Mouse (Mus musculus) small intestine, adult 2 months (tissue): Measurements from ENCODE around the gene Ppp1r18. TPM values are rescaled to one million over a fixed set of nuclear protein-coding genes. Genes with fewer than 3 reads are reported as not detected.

ENCODE experiments used
- H3K27ac ChIP-seq: fragments of 200-500 bp; 2 replicates; pipeline ENCODE4 v1.5.1; 2012; ENCODE audit warnings: low read depth, low read length, control low read depth, inconsistent platforms; ENCODE audit not compliant: insufficient read depth
- H3K27me3 ChIP-seq: fragments of 200-500 bp; 2 replicates; pipeline ENCODE4 v1.6.1; 2012; ENCODE audit warnings: mild to moderate bottlenecking, moderate library complexity, low read length, inconsistent platforms; ENCODE audit not compliant: control insufficient read depth, insufficient read depth
- H3K36me3 ChIP-seq: fragments of 200-500 bp; 2 replicates; pipeline ENCODE4 v1.6.1; 2012; ENCODE audit warnings: mild to moderate bottlenecking, low read length, control low read depth, inconsistent platforms; ENCODE audit not compliant: control insufficient read depth, insufficient read depth
- H3K4me1 ChIP-seq: fragments of 200-500 bp; 2 replicates; pipeline ENCODE4 v1.6.1; 2012; ENCODE audit warnings: low read length, inconsistent platforms, mixed read lengths; ENCODE audit not compliant: control insufficient read depth, insufficient read depth, insufficient read length
- H3K4me3 ChIP-seq: fragments of 200-500 bp; 2 replicates; pipeline ENCODE4 v1.5.1; 2012; ENCODE audit warnings: low read depth, mild to moderate bottlenecking, control low read depth, inconsistent platforms, low read length, moderate library complexity
- CTCF ChIP-seq: fragments of 200-500 bp; IDR thresholded peaks from 2 replicates; pipeline ENCODE4 v1.5.1; 2012; ENCODE audit warnings: low read depth, mild to moderate bottlenecking, control low read depth, inconsistent platforms, low read length, moderate library complexity, mixed read lengths; ENCODE audit not compliant: insufficient replicate concordance, insufficient read length; ENCODE audit errors: extremely low read depth
- POLR2A ChIP-seq: fragments of 200-500 bp; IDR thresholded peaks from 2 replicates; pipeline ENCODE4 v1.6.1; 2012; ENCODE audit warnings: low read depth, mild to moderate bottlenecking, control low read depth, inconsistent platforms, low read length, moderate library complexity
- WGBS: fragments of 180-500 bp; shearing (Covaris S2); methylation state at CpG from one replicate; pipeline ENCODE4 v1.1.7; 2018; 5-methylcytosine and 5-hydroxymethylcytosine counted together
- polyA plus RNA-seq: library from polyadenylated mRNA; depleted of rRNA; stranded (reverse); fragments of >200 nt; gene quantifications from 2 replicates; pipeline ENCODE4 v1.2.3, GENCODE M21; 2012

The Ppp1r18 gene
- polyA plus RNA-seq, 1 experiment, result 22.0 TPM

DNA sequence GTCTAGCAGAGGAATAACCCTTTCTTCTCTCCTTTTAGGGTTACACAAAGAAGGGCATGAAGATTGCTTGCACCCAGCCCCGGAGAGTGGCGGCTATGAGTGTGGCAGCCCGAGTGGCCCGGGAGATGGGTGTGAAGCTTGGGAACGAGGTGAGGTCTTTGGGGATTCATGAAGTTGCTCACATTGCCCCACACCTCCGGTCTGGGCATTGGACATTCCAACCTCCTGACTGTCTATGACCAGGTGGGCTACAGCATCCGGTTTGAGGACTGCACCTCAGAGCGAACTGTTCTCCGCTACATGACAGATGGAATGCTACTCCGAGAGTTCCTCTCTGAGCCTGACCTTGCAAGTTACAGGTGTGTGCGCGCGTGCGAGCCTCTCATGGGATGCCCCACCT lies 18.4 kb downstream of the Ppp1r18 start:
- Histone ChIP-seq H3K4me1 (peaks cover 2% of the 10 kb centered on the region), H3K27ac (no peak overlapping the region), H3K4me3 (no peak overlapping the region), H3K27me3 (no peaks in the 10 kb centered on the region), H3K36me3 (peaks cover 62% of the 10 kb centered on the region)
- no peak for TF ChIP-seq POLR2A
- no peak for TF ChIP-seq CTCF
- 94% methylated on average over 14 of the region's 14 CpGs for WGBS

DNA sequence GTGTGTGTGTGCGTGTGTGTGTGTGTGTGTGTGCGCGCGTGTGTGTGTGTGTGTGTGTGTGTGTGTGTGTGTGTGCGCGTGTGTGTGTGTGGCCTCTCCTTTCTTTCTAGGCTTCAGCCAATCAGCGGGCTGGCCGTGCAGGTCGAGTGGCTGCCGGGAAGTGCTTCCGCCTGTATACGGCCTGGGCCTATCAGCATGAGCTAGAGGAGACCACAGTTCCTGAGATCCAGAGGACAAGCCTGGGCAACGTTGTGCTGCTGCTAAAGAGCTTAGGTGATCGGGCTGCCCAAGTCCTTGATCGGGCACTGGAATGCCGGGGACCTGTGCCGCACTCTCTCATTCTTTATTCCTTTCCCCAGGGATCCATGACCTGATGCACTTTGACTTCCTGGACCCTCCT lies 22.3 kb downstream of the Ppp1r18 start:
- WGBS, result 91% methylated on average over 11 of the region's 17 CpGs
- TF ChIP-seq CTCF, result no peak
- no peaks in the 10 kb centered on the region for H3K4me1 ChIP-seq
- H3K27ac ChIP-seq, result no peak overlapping the region
- no peaks in the 10 kb centered on the region for H3K27me3 ChIP-seq
- peaks cover 81% of the 10 kb centered on the region for H3K36me3 ChIP-seq
- no peak overlapping the region for H3K4me3 ChIP-seq

DNA sequence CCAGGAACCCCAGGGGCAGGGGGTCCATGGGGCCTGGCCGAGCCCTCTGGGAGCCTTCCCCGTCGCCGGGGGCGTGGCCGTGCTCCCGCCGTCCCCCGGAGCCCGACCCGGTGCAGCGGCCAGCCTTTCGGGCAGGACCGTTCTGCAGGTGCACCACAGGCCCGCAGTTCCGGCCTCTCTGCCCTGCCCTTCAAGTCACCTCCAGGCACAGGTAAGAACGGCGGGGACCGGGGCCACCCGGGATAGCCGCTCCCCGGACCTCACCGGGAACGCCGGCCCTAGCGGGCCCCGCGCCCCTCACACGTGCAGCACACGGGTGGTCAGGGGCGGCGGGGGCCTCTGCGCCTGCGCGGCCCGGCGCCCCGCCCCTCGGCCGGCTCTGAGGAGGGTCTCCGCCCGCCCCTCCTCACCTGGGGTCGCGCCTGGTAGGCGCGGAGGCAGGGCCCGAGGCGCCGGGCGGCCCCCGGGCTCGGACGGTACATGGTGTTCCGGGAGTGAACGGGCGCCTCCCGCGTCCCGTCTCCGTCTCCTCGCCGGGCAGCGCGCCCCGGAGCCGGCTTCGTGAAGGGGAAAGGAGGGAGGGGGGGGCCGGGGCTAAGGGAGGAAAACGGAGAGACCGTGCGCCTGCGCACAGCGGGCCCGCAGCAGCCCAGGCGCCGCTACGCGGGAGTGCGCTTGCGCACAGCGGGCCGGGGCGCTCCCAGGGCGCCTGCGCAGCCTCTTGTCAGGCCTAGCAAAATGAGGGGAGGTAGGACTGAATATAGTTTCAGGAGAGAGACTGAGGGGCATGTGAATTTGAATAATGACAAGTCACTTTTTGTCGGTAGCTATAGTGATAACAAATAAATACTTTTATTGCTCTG lies 31.6 kb downstream of the Ppp1r18 start, which contains the start of gene 2310061I04Rik:
TSS of gene 2310061I04Rik (minus strand) at position 651 of the 863 bp plus-strand sequence.
- WGBS, result under 1% methylated on average over 82 of the region's 86 CpGs
- peak within 1 kb of the TSS; percentile 94 for H3K4me3 ChIP-seq
- H3K27ac ChIP-seq, result peak within 1 kb of the TSS; percentile 51
- peaks cover 7% of the 10 kb centered on the region for H3K4me1 ChIP-seq
- TF ChIP-seq POLR2A (no peak), CTCF (no peak)
- no peaks in the 10 kb centered on the region for H3K27me3 ChIP-seq
- peaks cover 21% of the 10 kb centered on the region for H3K36me3 ChIP-seq

GRCm38 (mm10) chr17:35897644-35898573 lies 32.5 kb downstream of the Ppp1r18 start:
- Histone ChIP-seq H3K4me3 (peak overlapping the region; percentile 31), H3K27me3 (no peaks in the 10 kb centered on the region), H3K4me1 (peaks cover 7% of the 10 kb centered on the region), H3K27ac (no peak overlapping the region), H3K36me3 (peaks cover 14% of the 10 kb centered on the region)
- WGBS, result 34% methylated on average over 23 of the region's 23 CpGs
- no peak for TF ChIP-seq POLR2A
- no peak for TF ChIP-seq CTCF

- H3K4me1 ChIP-seq, result peaks cover 7% of the 10 kb centered on the region
- H3K36me3 ChIP-seq, result peaks cover 11% of the 10 kb centered on the region
- no peak overlapping the region for H3K4me3 ChIP-seq
- TF ChIP-seq CTCF (no peak), POLR2A (no peak)
- H3K27me3 ChIP-seq, result no peaks in the 10 kb centered on the region
- H3K27ac ChIP-seq, result no peak overlapping the region
- 88% methylated on average over 3 of the region's 3 CpGs for WGBS
Measured at GRCm38 (mm10) chr17:35900636-35901035, 35.2 kb downstream of the Ppp1r18 start.

DNA sequence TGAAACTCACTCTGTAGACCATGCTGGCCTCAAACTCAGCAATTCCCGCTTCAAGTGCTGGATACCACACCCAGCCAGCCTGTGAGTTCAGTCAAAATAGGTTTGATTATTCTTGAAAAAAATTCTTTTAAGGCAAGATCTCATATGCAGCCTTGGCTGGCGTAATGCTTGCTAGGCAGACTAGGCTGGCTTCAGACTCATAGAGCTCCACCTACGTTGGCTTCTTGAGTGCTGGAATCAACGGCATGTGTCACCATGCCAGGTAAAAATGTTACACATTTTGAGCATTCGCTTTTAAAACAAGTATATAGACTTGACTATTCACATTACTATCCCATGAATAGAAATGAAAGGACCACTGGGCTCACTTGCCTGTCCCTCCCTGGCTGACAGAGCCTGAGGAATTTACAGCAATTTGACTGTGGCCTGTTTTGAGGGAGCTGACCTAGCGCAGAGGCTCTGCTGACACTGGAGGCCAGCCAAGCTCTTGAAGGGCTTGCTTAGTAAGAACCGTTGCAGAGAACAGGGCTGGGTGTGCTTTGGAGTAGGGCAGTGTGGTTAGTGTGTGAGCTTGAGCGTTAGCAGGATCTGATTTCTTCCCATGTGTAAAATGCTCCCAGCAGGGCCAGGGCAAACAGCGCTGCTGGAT lies 38.1 kb downstream of the Ppp1r18 start:
- TF ChIP-seq POLR2A, result no peak
- TF ChIP-seq CTCF, result no peak
- 82% methylated on average over 9 of the region's 9 CpGs for WGBS

DNA sequence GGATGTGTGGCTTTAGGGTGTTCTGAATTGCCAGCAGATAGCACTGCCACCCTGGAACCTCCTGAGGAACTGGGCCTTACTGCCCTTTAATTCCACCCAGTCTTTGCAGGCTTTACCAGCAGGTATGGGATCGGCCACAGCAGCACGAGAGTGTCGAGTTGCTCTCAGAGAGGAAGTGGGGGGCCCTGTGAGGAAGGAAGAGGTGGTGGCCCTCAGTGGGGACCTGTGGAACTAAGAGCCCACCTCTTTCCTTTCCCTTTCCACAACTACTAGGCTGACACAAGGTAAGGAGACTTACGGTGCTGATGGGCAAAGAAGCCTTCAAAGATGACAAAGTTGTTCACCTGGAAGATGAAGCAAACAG lies 38.6 kb downstream of the Ppp1r18 start:
- Histone ChIP-seq H3K4me3 (no peak overlapping the region), H3K27me3 (no peaks in the 10 kb centered on the region), H3K4me1 (no peaks in the 10 kb centered on the region), H3K27ac (no peak overlapping the region), H3K36me3 (peaks cover 16% of the 10 kb centered on the region)
- 75% methylated on average over 4 of the region's 4 CpGs for WGBS
- no peak for TF ChIP-seq CTCF
- TF ChIP-seq POLR2A, result no peak

More for the DNA sequence above, 38.1 kb downstream of the Ppp1r18 start:
- Histone ChIP-seq H3K4me1 (no peaks in the 10 kb centered on the region), H3K27me3 (no peaks in the 10 kb centered on the region), H3K27ac (no peak overlapping the region), H3K36me3 (peaks cover 15% of the 10 kb centered on the region), H3K4me3 (no peak overlapping the region)
